In genomic region chr1:194619353-194620244, GRCm38 (mm10) we compare ENCODE assay signal across 7 mouse cellular contexts. TPM values are rescaled to one million over a fixed set of nuclear protein-coding genes. Genes with fewer than 3 reads are reported as not detected.
DNase-seq lines count a peak whose midpoint lies in the region; ATAC-seq and TF ChIP-seq lines count a peak whose summit lies in the region.

No protein-coding gene starts in this region.

- peak; percentile 95 for DNase-seq in brain, embryonic 14.5 days (ENCODE audit: low read depth)
- peak; percentile 88 for DNase-seq in heart, adult 8-10 months (ENCODE audit: low spot score)
- peak; percentile 87 for DNase-seq in kidney, adult 9 months
- peak; percentile 94 for DNase-seq in midbrain, embryonic 14.5 days
- DNase-seq in spleen, postnatal 14 days (ENCODE audit: low spot score in 2 of 2): peak; percentile 38 to 41

- WGBS in embryonic facial prominence, embryonic 15.5 days: under 1% methylated on average over 62 of the region's 62 CpGs
- under 1% methylated on average over 62 of the region's 62 CpGs for WGBS in limb, embryonic 13.5 days
- under 1% methylated on average over 62 of the region's 62 CpGs for WGBS in midbrain, embryonic 14.5 days

- peak overlapping the region; percentile 83 for H3K27ac ChIP-seq in embryonic facial prominence, embryonic 15.5 days (replicated peaks)
- H3K27ac ChIP-seq in limb, embryonic 13.5 days: peak overlapping the region; percentile 52; the same call in 1 of the 2 replicates
- H3K27ac ChIP-seq in midbrain, embryonic 14.5 days (replicated peaks; ENCODE audit: low read depth, low read length): peak overlapping the region; percentile 89

- peak overlapping the region; percentile 58 for H3K9ac ChIP-seq in embryonic facial prominence, embryonic 15.5 days
- H3K9ac ChIP-seq in limb, embryonic 13.5 days: peak overlapping the region; percentile 81
- peak overlapping the region; percentile 88 for H3K9ac ChIP-seq in midbrain, embryonic 14.5 days (replicated peaks; ENCODE audit: low read length)

- peak; percentile 27; the same call in 1 of the 2 replicates for TF ChIP-seq CTCF in brain, embryonic 14.5 days (IDR thresholded peaks at IDR 0.05; ENCODE audit: borderline replicate concordance, extremely low read depth, insufficient read depth, insufficient read length)

- H3K4me3 ChIP-seq in embryonic facial prominence, embryonic 15.5 days (replicated peaks): peak overlapping the region; percentile 79
- H3K4me3 ChIP-seq in limb, embryonic 13.5 days: peak overlapping the region; percentile 71
- H3K4me3 ChIP-seq in midbrain, embryonic 14.5 days (replicated peaks; ENCODE audit: low read depth, low read length): peak overlapping the region; percentile 89

- no peaks in the 10 kb centered on the region for H3K36me3 ChIP-seq in embryonic facial prominence, embryonic 15.5 days
- no peaks in the 10 kb centered on the region for H3K36me3 ChIP-seq in limb, embryonic 13.5 days
- no peaks in the 10 kb centered on the region for H3K36me3 ChIP-seq in midbrain, embryonic 14.5 days (ENCODE audit: control insufficient read depth, insufficient read depth, low read length)

- H3K4me1 ChIP-seq in embryonic facial prominence, embryonic 15.5 days: peaks cover 42% of the 10 kb centered on the region
- peaks cover 22% of the 10 kb centered on the region; the same call in 1 of the 2 replicates for H3K4me1 ChIP-seq in limb, embryonic 13.5 days
- peaks cover 40% of the 10 kb centered on the region for H3K4me1 ChIP-seq in midbrain, embryonic 14.5 days (ENCODE audit: control insufficient read depth, insufficient read depth, low read length)

- peak; percentile 91 for ATAC-seq in embryonic facial prominence, embryonic 15.5 days (ENCODE audit: insufficient number of reproducible peaks, low FRiP score, low TSS enrichment, low read depth)
- ATAC-seq in limb, embryonic 13.5 days (ENCODE audit: low FRiP score, low read depth): peak; percentile 91
- ATAC-seq in midbrain, embryonic 14.5 days (ENCODE audit: low FRiP score, low TSS enrichment): peak; percentile 93

- TF ChIP-seq POLR2A in brain, embryonic 14.5 days (IDR thresholded peaks at IDR 0.05; ENCODE audit: borderline replicate concordance, extremely low read depth, insufficient read depth, insufficient read length, poor library complexity, severe bottlenecking): peak; percentile 85

- no peaks in the 10 kb centered on the region for H3K9me3 ChIP-seq in embryonic facial prominence, embryonic 15.5 days (replicated peaks)
- no peaks in the 10 kb centered on the region for H3K9me3 ChIP-seq in limb, embryonic 13.5 days
- H3K9me3 ChIP-seq in midbrain, embryonic 14.5 days (ENCODE audit: control insufficient read depth, low read length): no peaks in the 10 kb centered on the region

- H3K4me2 ChIP-seq in embryonic facial prominence, embryonic 15.5 days (replicated peaks): peak overlapping the region; percentile 91
- peak overlapping the region; percentile 97 for H3K4me2 ChIP-seq in limb, embryonic 13.5 days (replicated peaks)
- H3K4me2 ChIP-seq in midbrain, embryonic 14.5 days (ENCODE audit: low read length): peak overlapping the region; percentile 87

- H3K27me3 ChIP-seq in embryonic facial prominence, embryonic 15.5 days: no peaks in the 10 kb centered on the region
- peaks cover 20% of the 10 kb centered on the region for H3K27me3 ChIP-seq in limb, embryonic 13.5 days
- no peaks in the 10 kb centered on the region for H3K27me3 ChIP-seq in midbrain, embryonic 14.5 days (ENCODE audit: control insufficient read depth, insufficient read depth, low read length)

RNA-seq across cellular contexts. Expression of gene Plxna2, which starts 1.6 kb away (rescaled TPM):
- 60.3 and 66.5 TPM in 2 replicates for polyA plus RNA-seq in brain, embryonic 14.5 days (2012; rRNA removed)
- polyA plus RNA-seq in embryonic facial prominence, embryonic 15.5 days (2015; fragmentation: Nextera tagmentation; extraction: Ambion mirVana): 11.0 and 11.5 TPM in 2 replicates
- total RNA-seq in heart, adult 8-10 months (2022): 10 to 100 TPM; 18.8 to 28.3 (median 25.5) TPM
- polyA plus RNA-seq in limb, embryonic 13.5 days (2015; fragmentation: Nextera tagmentation; extraction: Ambion mirVana): 5.6 and 6.7 TPM in 2 replicates
- polyA plus RNA-seq in midbrain, embryonic 14.5 days (2014; fragmentation: Nextera tagmentation; extraction: Ambion mirVana): 21.2 and 24.1 TPM in 2 replicates

Comparison
In these comparisons a context has a peak if more than half of its experiments do, and no peak if none do; other contexts are left out.
1. Peak in every context shown above with its lines: DNase-seq, ATAC-seq, H3K4me3 ChIP-seq and H3K27ac ChIP-seq.
2. DNase-seq: peak in every context shown above with its lines; median percentile 95 in brain, embryonic 14.5 days; 94 in midbrain, embryonic 14.5 days; 88 in heart, adult 8-10 months; 87 in kidney, adult 9 months; 40 in spleen, postnatal 14 days.